Mouse (Mus musculus): ENCODE measurements around the gene Lrba.

- no peak for TF ChIP-seq SRF (IDR thresholded peaks at IDR 0.05; ENCODE audit: control insufficient read depth, insufficient read length, low read depth)
- TF ChIP-seq MAX (IDR thresholded peaks at IDR 0.05; ENCODE audit: low read depth) = no peak
- TF ChIP-seq POLR2A (IDR thresholded peaks at IDR 0.05; ENCODE audit: insufficient read length, low read depth) = no peak
- TF ChIP-seq CEBPB (IDR thresholded peaks at IDR 0.05; ENCODE audit: insufficient read depth, poor library complexity, severe bottlenecking) = no peak
- TF ChIP-seq USF1 (IDR thresholded peaks at IDR 0.05; ENCODE audit: low read depth) = no peak
- TF ChIP-seq TCF3 (IDR thresholded peaks at IDR 0.05; ENCODE audit: insufficient read length, low read depth) = no peak
- no peak for TF ChIP-seq POLR2AphosphoS2 (IDR thresholded peaks at IDR 0.05; ENCODE audit: insufficient read length, low read depth)
- no peak for TF ChIP-seq E2F4 (IDR thresholded peaks at IDR 0.05; ENCODE audit: insufficient read depth)
- TF ChIP-seq REST (IDR thresholded peaks at IDR 0.05; ENCODE audit: insufficient read depth, insufficient read length) = no peak
- no peak for TF ChIP-seq MYOD1 (IDR thresholded peaks at IDR 0.05; ENCODE audit: control insufficient read depth in 1 of 3, insufficient read length in 2 of 3, low read depth in 2 of 3)
- TF ChIP-seq TCF12 (IDR thresholded peaks at IDR 0.05; ENCODE audit: insufficient read depth, poor library complexity, severe bottlenecking) = no peak
- no peak for TF ChIP-seq MYOG (IDR thresholded peaks at IDR 0.05; ENCODE audit: control insufficient read depth in 1 of 3, insufficient read depth in 1 of 3, insufficient read length in 2 of 3, low read depth in 2 of 3)
These were observed 326.7 kb downstream of the Lrba start for GRCm38 (mm10) chr3:86551011-86551728.
